ENCODE assay signal across 15 mouse cellular contexts in genomic region chr9:40405263-40405662, GRCm38 (mm10).
A peak's percentile ranks its signal among the peaks of the same experiment; 100 is the strongest.
DNase-seq lines count a peak whose midpoint lies in the region; ATAC-seq and TF ChIP-seq lines count a peak whose summit lies in the region.
"Had no signal": no experiment of that assay in that cellular context is flagged by ENCODE, and none has a peak within 500 bp of the region (broad histone marks: within the 10 kb centered on the region; RNA-seq: fewer than 3 reads in every experiment).

No protein-coding gene starts in this region.

- intact Hi-C loops in left cerebral cortex, adult 2 months (cut with DNase I), result no loop called here
- intact Hi-C loops in left cerebral cortex, postnatal 25 days (cut with DNase I), result no loop called here

- TF ChIP-seq CTCF in left cerebral cortex, adult 2 months (IDR thresholded peaks at IDR 0.05), result no peak

- peak overlapping the region; percentile 50; the same call in 1 of the 2 replicates for H3K27ac ChIP-seq in left cerebral cortex, adult 2 months
- H3K27ac ChIP-seq in forebrain, embryonic 16.5 days (ENCODE audit: low read length), result peak overlapping the region; percentile 9
- H3K27ac ChIP-seq: embryonic facial prominence, embryonic 12.5 days; lung, embryonic 15.5 days had no signal

- no peaks in the 10 kb centered on the region for H3K27me3 ChIP-seq in forebrain, embryonic 16.5 days (replicated peaks; ENCODE audit: control insufficient read depth, insufficient read depth, low read length)
- H3K27me3 ChIP-seq: embryonic facial prominence, embryonic 12.5 days; lung, embryonic 15.5 days had no signal

- DNase-seq in cerebellum, adult 9-10 months, result peak; percentile 63
- DNase-seq in cerebellum, adult 8-10 months, result no peak
- no peak for DNase-seq in left cerebral cortex, adult 2 months (ENCODE audit: extremely low spot score in 1 of 2, low spot score in 2 of 2)
- DNase-seq in left cerebral cortex, postnatal 25 days (ENCODE audit: low spot score in 2 of 2), result no peak
- peak; percentile 70 to 79 for DNase-seq in kidney, postnatal 25 days
- DNase-seq in frontal cortex, postnatal 14 days (ENCODE audit: low spot score in 2 of 2), result no peak
- DNase-seq: liver had no signal

- WGBS in forebrain, embryonic 16.5 days, result 69% methylated on average over 5 of the region's 5 CpGs

- H3K4me1 ChIP-seq in forebrain, embryonic 16.5 days (replicated peaks; ENCODE audit: control insufficient read depth, insufficient read depth, low read length), result peaks cover 4% of the 10 kb centered on the region; the same call in 1 of the 2 replicates
- H3K4me1 ChIP-seq: lung, embryonic 15.5 days had no signal

- ATAC-seq in forebrain, embryonic 16.5 days, result no peak
- ATAC-seq: activated CD4-positive, CD25-positive, alpha-beta regulatory T cell, adult 4 months; intestine, embryonic 16.5 days had no signal

- no peak overlapping the region for H3K4me2 ChIP-seq in forebrain, embryonic 16.5 days (ENCODE audit: low read length)
- H3K4me2 ChIP-seq: embryonic facial prominence, embryonic 12.5 days; lung, embryonic 15.5 days had no signal

- no peaks in the 10 kb centered on the region for H3K9me3 ChIP-seq in forebrain, embryonic 16.5 days (ENCODE audit: control insufficient read depth, low read length)
- H3K9me3 ChIP-seq: embryonic facial prominence, embryonic 12.5 days; hindbrain, embryonic 10.5 days; lung, embryonic 15.5 days; megakaryocyte, embryonic 14.5 days had no signal

- H3K4me3 ChIP-seq in left cerebral cortex, adult 2 months, result no peak overlapping the region
- no peak overlapping the region for H3K4me3 ChIP-seq in forebrain, embryonic 16.5 days (replicated peaks; ENCODE audit: low read length)
- H3K4me3 ChIP-seq: embryonic facial prominence, embryonic 12.5 days; hindbrain, embryonic 10.5 days; lung, embryonic 15.5 days; megakaryocyte, embryonic 14.5 days had no signal

- no peaks in the 10 kb centered on the region for H3K36me3 ChIP-seq in forebrain, embryonic 16.5 days (ENCODE audit: control insufficient read depth, insufficient read depth)
- H3K36me3 ChIP-seq: embryonic facial prominence, embryonic 12.5 days; G1E; hindbrain, embryonic 10.5 days; lung, embryonic 15.5 days had no signal

- H3K9ac ChIP-seq in forebrain, embryonic 16.5 days (replicated peaks; ENCODE audit: low read depth, low read length), result no peak overlapping the region
- H3K9ac ChIP-seq: embryonic facial prominence, embryonic 12.5 days; lung, embryonic 15.5 days had no signal

Comparison
In these comparisons a context has a peak if more than half of its experiments do, and no peak if none do; other contexts are left out.
1. DNase-seq: peak in cerebellum, adult 9-10 months (single experiment) and kidney, postnatal 25 days (2 of 2); none in cerebellum, adult 8-10 months (single experiment), left cerebral cortex, adult 2 months (0 of 2), left cerebral cortex, postnatal 25 days (0 of 2) and frontal cortex, postnatal 14 days (0 of 2).